Mouse (Mus musculus) kidney, adult 18-20 months (tissue): Measurements from ENCODE around the gene Uhmk1.

Source experiments
- DNase-seq: peaks from one replicate; pipeline ENCODE4 v3.0.0; 2021

Uhmk1 gene

GRCm38 (mm10) chr1:170174814-170175332 lies 40.3 kb downstream of the Uhmk1 start, which contains the start of gene Uap1:
TSS of gene Uap1 (minus strand) at chr1:170174957.
- peak; percentile 99 for DNase-seq

GRCm38 (mm10) chr1:170173991-170174813 lies 41.0 kb downstream of the Uhmk1 start:
- peak; percentile 56 for DNase-seq

GRCm38 (mm10) chr1:170167781-170168180 lies 47.4 kb downstream of the Uhmk1 start:
- DNase-seq = no peak

GRCm38 (mm10) chr1:170164913-170165312 lies 50.3 kb downstream of the Uhmk1 start:
- DNase-seq = no peak

- DNase-seq = no peak
Observed at GRCm38 (mm10) chr1:170164053-170164614, 51.1 kb downstream of the Uhmk1 start.

GRCm38 (mm10) chr1:170163398-170163943 lies 51.7 kb downstream of the Uhmk1 start:
- no peak for DNase-seq

GRCm38 (mm10) chr1:170161852-170162251 lies 53.3 kb downstream of the Uhmk1 start:
- DNase-seq = peak; percentile 65

GRCm38 (mm10) chr1:170160397-170160938 lies 54.7 kb downstream of the Uhmk1 start:
- DNase-seq = no peak

- no peak for DNase-seq
Observed at GRCm38 (mm10) chr1:170159707-170160106, 55.5 kb downstream of the Uhmk1 start.

GRCm38 (mm10) chr1:170155761-170156160 lies 59.4 kb downstream of the Uhmk1 start:
- DNase-seq = no peak

- DNase-seq = no peak
Observed at GRCm38 (mm10) chr1:170155298-170155697, 59.9 kb downstream of the Uhmk1 start.

- DNase-seq = no peak
Observed at GRCm38 (mm10) chr1:170153986-170154385, 61.2 kb downstream of the Uhmk1 start.

- no peak for DNase-seq
Observed at GRCm38 (mm10) chr1:170152552-170152951, 62.6 kb downstream of the Uhmk1 start.

- no peak for DNase-seq
Observed at GRCm38 (mm10) chr1:170150870-170151269, 64.3 kb downstream of the Uhmk1 start.

- no peak for DNase-seq
Observed at GRCm38 (mm10) chr1:170149756-170150155, 65.4 kb downstream of the Uhmk1 start.

- DNase-seq = no peak
Observed at GRCm38 (mm10) chr1:170148536-170148935, 66.7 kb downstream of the Uhmk1 start.

GRCm38 (mm10) chr1:170147651-170148448 lies 67.3 kb downstream of the Uhmk1 start:
- no peak for DNase-seq

- no peak for DNase-seq
Observed at GRCm38 (mm10) chr1:170145606-170146005, 69.6 kb downstream of the Uhmk1 start.
